Mouse (Mus musculus) c-Kit-positive CD71-positive TER-119-positive erythroid progenitor cells, embryonic 14.5 days (primary cell): Measurements from ENCODE around the gene Slc6a4.
A peak's percentile ranks its signal among the peaks of the same experiment; 100 is the strongest.

Experiments
- DNase-seq: peaks from one replicate; pipeline ENCODE4 v3.0.0-alpha.2; 2013; ENCODE audit warnings: low spot score

The Slc6a4 gene

GRCm38 (mm10) chr11:76997916-76998704 is at the start of gene Slc6a4:
Slc6a4 (plus strand) TSS chr11:76998603.
- DNase-seq, result no peak

- DNase-seq, result no peak
Measured at GRCm38 (mm10) chr11:76953536-76953935, 44.9 kb upstream of the Slc6a4 start.

- DNase-seq, result no peak
Measured at GRCm38 (mm10) chr11:76965703-76966102, 32.7 kb upstream of the Slc6a4 start.

- no peak for DNase-seq
Measured at GRCm38 (mm10) chr11:76970328-76970727, 28.1 kb upstream of the Slc6a4 start.

GRCm38 (mm10) chr11:76974680-76975319 is 23.6 kb upstream of the Slc6a4 start:
- DNase-seq, result no peak

GRCm38 (mm10) chr11:76981570-76982141 is 16.7 kb upstream of the Slc6a4 start:
- no peak for DNase-seq

- no peak for DNase-seq
Measured at GRCm38 (mm10) chr11:76982415-76982814, 16.0 kb upstream of the Slc6a4 start.

GRCm38 (mm10) chr11:76983641-76984040 is 14.8 kb upstream of the Slc6a4 start:
- no peak for DNase-seq

GRCm38 (mm10) chr11:76984173-76984572 is 14.2 kb upstream of the Slc6a4 start:
- no peak for DNase-seq

- no peak for DNase-seq
Measured at GRCm38 (mm10) chr11:76990839-76991238, 7.6 kb upstream of the Slc6a4 start.

GRCm38 (mm10) chr11:76992886-76993285 is 5.5 kb upstream of the Slc6a4 start:
- DNase-seq, result no peak

- no peak for DNase-seq
Measured at GRCm38 (mm10) chr11:76995966-76996672, 2.3 kb upstream of the Slc6a4 start.

GRCm38 (mm10) chr11:76997305-76997704 is 1.1 kb upstream of the Slc6a4 start:
- DNase-seq, result peak; percentile 45

- DNase-seq, result no peak
Measured at GRCm38 (mm10) chr11:76998705-76999226, 363 bp downstream of the Slc6a4 start.

- no peak for DNase-seq
Measured at GRCm38 (mm10) chr11:77000741-77001140, 2.3 kb downstream of the Slc6a4 start.

GRCm38 (mm10) chr11:77002361-77002760 is 4.0 kb downstream of the Slc6a4 start:
- DNase-seq, result no peak

- no peak for DNase-seq
Measured at GRCm38 (mm10) chr11:77005881-77006280, 7.5 kb downstream of the Slc6a4 start.

GRCm38 (mm10) chr11:77006616-77007015 is 8.2 kb downstream of the Slc6a4 start:
- DNase-seq, result no peak

GRCm38 (mm10) chr11:77009069-77010025 is 10.9 kb downstream of the Slc6a4 start:
- no peak for DNase-seq

GRCm38 (mm10) chr11:77010762-77011475 is 12.5 kb downstream of the Slc6a4 start:
- DNase-seq, result no peak
